Comparison of ENCODE assay signal across 11 mouse cellular contexts in genomic region chr2:102132945-102133558, GRCm38 (mm10). TPM values are rescaled to one million over a fixed set of nuclear protein-coding genes. Genes with fewer than 3 reads are reported as not detected.
A peak's percentile ranks its signal among the peaks of the same experiment; 100 is the strongest.
DNase-seq lines count a peak whose midpoint lies in the region; ATAC-seq and TF ChIP-seq lines count a peak whose summit lies in the region.
"Had no signal": no experiment of that assay in that cellular context is flagged by ENCODE, and none has a peak within 500 bp of the region (broad histone marks: within the 10 kb centered on the region; RNA-seq: fewer than 3 reads in every experiment).

No protein-coding gene starts in this region.

- peaks cover 8% of the 10 kb centered on the region; the same call in 1 of the 2 replicates for H3K4me1 ChIP-seq in liver, embryonic 11.5 days (replicated peaks; ENCODE audit: control insufficient read depth, insufficient read depth, low read length)
- H3K4me1 ChIP-seq in stomach, embryonic 16.5 days (ENCODE audit: control insufficient read depth, insufficient read depth, low read length), result peaks cover 63% of the 10 kb centered on the region

- no peak for DNase-seq in layer of hippocampus, adult 2 months (ENCODE audit: low spot score in 2 of 2)
- no peak for DNase-seq in layer of hippocampus, adult 9-11 months
- peak; percentile 43 for DNase-seq in kidney, adult 9 months
- no peak for DNase-seq in liver, embryonic 11.5 days (ENCODE audit: low spot score)
- no peak for DNase-seq in adrenal gland, postnatal 36 days
- DNase-seq in right cerebral cortex, postnatal 36 days (ENCODE audit: low spot score in 2 of 2), result no peak
- DNase-seq: cerebellum, adult 8-10 months had no signal

- no peak for TF ChIP-seq CTCF in layer of hippocampus, adult 2 months (conservative IDR thresholded peaks at IDR 0.05)

- H3K36me3 ChIP-seq in liver, embryonic 11.5 days (ENCODE audit: control insufficient read depth, insufficient read depth, low read length), result no peaks in the 10 kb centered on the region
- H3K36me3 ChIP-seq in stomach, embryonic 16.5 days (ENCODE audit: control insufficient read depth, insufficient read depth, low read length), result no peaks in the 10 kb centered on the region
- H3K36me3 ChIP-seq: hindbrain, embryonic 15.5 days had no signal

- 49% methylated on average over 10 of the region's 10 CpGs for WGBS in liver, embryonic 11.5 days
- WGBS in stomach, embryonic 16.5 days, result 33% methylated on average over 10 of the region's 10 CpGs

- peak overlapping the region; percentile 30; the same call in 1 of the 2 replicates for H3K4me2 ChIP-seq in liver, embryonic 11.5 days
- peak overlapping the region; percentile 24 for H3K4me2 ChIP-seq in stomach, embryonic 16.5 days (ENCODE audit: low read depth, low read length)
- H3K4me2 ChIP-seq: hindbrain, embryonic 15.5 days had no signal

- H3K9ac ChIP-seq in liver, embryonic 11.5 days (ENCODE audit: low read depth, low read length), result no peak overlapping the region
- H3K9ac ChIP-seq in stomach, embryonic 16.5 days (ENCODE audit: low read length), result peak overlapping the region; percentile 56
- H3K9ac ChIP-seq: hindbrain, embryonic 15.5 days had no signal

- ATAC-seq in liver, embryonic 11.5 days (replicated peaks; ENCODE audit: low FRiP score), result peak; percentile 60
- ATAC-seq in stomach, embryonic 16.5 days (ENCODE audit: insufficient read depth, low FRiP score), result peak; percentile 79
- ATAC-seq in megakaryocyte-erythroid progenitor cell, adult 5-6 weeks (replicated peaks; ENCODE audit: low FRiP score, low TSS enrichment, poor library complexity, severe bottlenecking), result no peak

- peak overlapping the region; percentile 85 for H3K27ac ChIP-seq in layer of hippocampus, adult 2 months
- peak overlapping the region; percentile 59 for H3K27ac ChIP-seq in liver, embryonic 11.5 days (ENCODE audit: low read depth, low read length)
- H3K27ac ChIP-seq in stomach, embryonic 16.5 days (ENCODE audit: low read length), result peak overlapping the region; percentile 88
- H3K27ac ChIP-seq: hindbrain, embryonic 15.5 days; macrophage had no signal

- H3K4me3 ChIP-seq in layer of hippocampus, adult 2 months, result no peak overlapping the region
- no peak overlapping the region for H3K4me3 ChIP-seq in liver, embryonic 11.5 days (ENCODE audit: low read depth, low read length)
- no peak overlapping the region for H3K4me3 ChIP-seq in stomach, embryonic 16.5 days (replicated peaks; ENCODE audit: low read length)
- H3K4me3 ChIP-seq: hindbrain, embryonic 15.5 days had no signal

- H3K9me3 ChIP-seq in liver, embryonic 11.5 days (ENCODE audit: control insufficient read depth, low read length), result no peaks in the 10 kb centered on the region
- H3K9me3 ChIP-seq in stomach, embryonic 16.5 days (replicated peaks; ENCODE audit: control insufficient read depth, low read length), result no peaks in the 10 kb centered on the region
- H3K9me3 ChIP-seq: hindbrain, embryonic 15.5 days had no signal

- H3K27me3 ChIP-seq in liver, embryonic 11.5 days (replicated peaks; ENCODE audit: control insufficient read depth, insufficient read depth, low read length), result no peaks in the 10 kb centered on the region
- H3K27me3 ChIP-seq in stomach, embryonic 16.5 days (ENCODE audit: control insufficient read depth, insufficient read depth, low read length), result no peaks in the 10 kb centered on the region
- H3K27me3 ChIP-seq: hindbrain, embryonic 15.5 days had no signal

RNA-seq across cellular contexts. Expression of gene Ldlrad3, which starts 53.1 kb away (rescaled TPM):
- 10 to 100 TPM in 1 of 2 experiments, 1 to 10 TPM in 1; 9.3 to 11.2 TPM for total RNA-seq in layer of hippocampus, adult 2 months (2021)
- 17.9 TPM in 2 replicates for polyA plus RNA-seq in liver, embryonic 11.5 days (2014; fragmentation: Nextera tagmentation; extraction: Ambion mirVana)
- polyA plus RNA-seq in stomach, embryonic 16.5 days (2015; fragmentation: Nextera tagmentation; extraction: Ambion mirVana), result 50.0 and 53.2 TPM in 2 replicates
- 1 to 10 TPM; 8.2 to 9.3 TPM for total RNA-seq in adrenal gland, postnatal 36 days (2021)
- total RNA-seq in megakaryocyte-erythroid progenitor cell, adult 5-6 weeks (2014; fragmentation: Nextera tagmentation), result 1.7 and 2.7 TPM in 2 replicates
- 1.2 and 1.9 TPM in 2 replicates for total RNA-seq in megakaryocyte-erythroid progenitor cell, adult 5-6 weeks (2017)
